Mouse (Mus musculus) ZHBTc4 (cell line): ENCODE measurements around the gene Gnb2.

Experiments
- DNase-seq: peaks from one replicate; pipeline ENCODE4 v3.0.0-alpha.2; 2011; ENCODE audit warnings: low read depth, low spot score

Gnb2 gene

GRCm38 (mm10) chr5:137519691-137520550 is 13.4 kb downstream of the Gnb2 start:
- DNase-seq, result no peak

GRCm38 (mm10) chr5:137518436-137518835 is 14.9 kb downstream of the Gnb2 start, which contains the start of gene Gigyf1:
Gene Gigyf1, plus strand, starts transcription at chr5:137518548.
- DNase-seq, result peak; percentile 77

- no peak for DNase-seq
These were observed 18.5 kb downstream of the Gnb2 start for GRCm38 (mm10) chr5:137514811-137515210.

GRCm38 (mm10) chr5:137513951-137514721 is 19.2 kb downstream of the Gnb2 start:
- DNase-seq, result no peak

- DNase-seq, result peak; percentile 56
These were observed 20.2 kb downstream of the Gnb2 start for GRCm38 (mm10) chr5:137512847-137513794.

- no peak for DNase-seq
These were observed 21.6 kb downstream of the Gnb2 start for GRCm38 (mm10) chr5:137511706-137512105.

- no peak for DNase-seq
These were observed 22.5 kb downstream of the Gnb2 start for GRCm38 (mm10) chr5:137510573-137511390.

- peak; percentile 81 for DNase-seq
These were observed 23.3 kb downstream of the Gnb2 start for GRCm38 (mm10) chr5:137510014-137510501.

- no peak for DNase-seq
These were observed 29.3 kb downstream of the Gnb2 start for GRCm38 (mm10) chr5:137504041-137504440.

- peak; percentile 96 for DNase-seq
These were observed 30.6 kb downstream of the Gnb2 start for GRCm38 (mm10) chr5:137502667-137503110.

- DNase-seq, result peak; percentile 100
These were observed 31.3 kb downstream of the Gnb2 start, which contains the start of gene Pop7 for GRCm38 (mm10) chr5:137501709-137502666. Gene Pop7, minus strand, starts transcription at chr5:137502518.

GRCm38 (mm10) chr5:137500186-137500585 is 33.1 kb downstream of the Gnb2 start:
- no peak for DNase-seq

- DNase-seq, result peak; percentile 45
These were observed 39.5 kb downstream of the Gnb2 start for GRCm38 (mm10) chr5:137493831-137494230.

- DNase-seq, result no peak
These were observed 41.8 kb downstream of the Gnb2 start for GRCm38 (mm10) chr5:137491559-137491958.

GRCm38 (mm10) chr5:137487616-137488015 is 45.7 kb downstream of the Gnb2 start:
- peak; percentile 78 for DNase-seq

GRCm38 (mm10) chr5:137485851-137486155 is 47.5 kb downstream of the Gnb2 start:
- no peak for DNase-seq

GRCm38 (mm10) chr5:137485071-137485850 is 48.0 kb downstream of the Gnb2 start:
- no peak for DNase-seq

- DNase-seq, result no peak
These were observed 51.4 kb downstream of the Gnb2 start for GRCm38 (mm10) chr5:137481897-137482296.
